Mouse (Mus musculus) WW6 (cell line): ENCODE results near the gene Barx1.
A peak's percentile ranks its signal among the peaks of the same experiment; 100 is the strongest.

Experiments used
- DNase-seq: peaks from one replicate; pipeline ENCODE4 v3.0.0-alpha.2; 2013; ENCODE audit warnings: low read depth, low spot score

Gene Barx1

DNA sequence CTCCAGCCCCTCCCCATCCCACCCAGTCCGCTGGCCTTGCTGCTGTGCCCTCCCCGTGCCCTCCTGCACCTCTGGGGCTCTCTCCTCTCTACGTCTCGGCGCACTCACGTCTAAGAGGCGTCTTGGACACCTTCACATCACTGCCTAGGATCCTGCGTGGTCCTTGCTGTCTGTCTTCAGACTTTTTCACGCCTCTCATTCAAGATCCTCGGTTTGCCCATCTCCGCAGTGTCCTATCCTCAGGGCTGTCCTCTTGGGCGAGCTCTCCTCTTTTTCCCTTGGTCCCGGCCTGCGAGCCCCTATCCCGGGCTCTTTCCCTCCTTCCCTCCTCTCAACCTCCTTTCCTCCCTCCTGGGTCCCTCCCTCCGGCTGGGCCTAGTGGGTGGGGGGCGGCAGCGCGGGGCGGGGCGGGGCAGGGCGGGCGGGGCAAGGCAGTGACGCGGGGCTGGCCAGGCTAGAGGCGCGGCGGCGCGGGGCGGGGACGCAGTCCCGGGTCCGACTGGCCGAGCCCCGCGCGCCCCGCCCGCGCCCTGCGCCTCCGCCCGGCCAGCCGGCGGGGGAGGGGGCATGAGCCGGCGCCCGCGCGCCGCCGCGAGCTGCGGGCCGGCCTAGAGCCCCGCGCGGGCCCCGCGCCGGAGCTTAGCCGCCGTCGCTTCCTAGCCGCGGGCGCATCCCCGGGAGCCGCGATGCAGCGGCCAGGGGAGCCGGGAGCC, at the start of gene Barx1:
Gene Barx1 (plus strand): TSS at position 568 of the 713 bp plus-strand sequence.
- DNase-seq = no peak

DNA sequence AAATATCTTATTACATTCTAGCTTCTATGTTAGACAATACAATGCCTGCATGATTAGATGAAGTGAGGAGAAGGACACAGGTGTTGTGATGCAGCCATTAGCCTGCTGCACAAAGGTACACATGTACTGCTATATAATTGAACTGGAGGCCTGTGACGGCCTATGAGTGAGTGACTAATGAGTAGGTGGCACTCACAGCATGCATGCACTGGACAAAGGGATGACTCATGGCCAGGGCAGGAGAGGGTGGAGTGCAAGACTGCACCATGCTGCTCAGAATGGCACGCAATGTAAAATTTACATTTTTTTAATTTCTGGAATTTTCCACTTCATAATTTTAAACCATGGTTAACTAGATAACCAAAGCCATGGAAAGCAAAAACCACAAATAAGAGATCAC, 48.3 kb upstream of the Barx1 start:
- no peak for DNase-seq

GRCm38 (mm10) chr13:48617774-48618173, 45.0 kb upstream of the Barx1 start:
- no peak for DNase-seq

GRCm38 (mm10) chr13:48618890-48619289, 43.9 kb upstream of the Barx1 start:
- DNase-seq = no peak

DNA sequence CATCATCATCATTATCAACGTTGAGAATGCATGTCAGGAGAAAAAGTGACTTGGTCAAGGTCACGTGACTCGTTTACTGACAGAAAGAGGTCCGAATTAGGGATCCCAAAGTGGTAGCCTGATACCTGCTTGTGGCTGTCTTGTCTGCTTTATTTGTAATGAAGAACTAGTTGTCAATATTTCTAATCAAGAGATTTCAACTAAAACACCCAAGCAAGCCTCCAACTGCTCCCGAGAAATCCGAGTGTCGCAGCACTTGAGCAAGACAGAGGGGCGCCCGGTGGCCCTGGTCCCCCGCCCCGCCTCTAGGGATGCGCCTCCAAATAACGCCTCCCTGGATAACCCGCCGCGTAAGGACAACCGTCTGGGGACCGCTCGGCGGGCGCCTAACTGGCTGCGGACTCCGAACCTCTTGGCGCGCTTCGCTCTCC, 37.8 kb upstream of the Barx1 start:
- peak; percentile 14 for DNase-seq

DNA sequence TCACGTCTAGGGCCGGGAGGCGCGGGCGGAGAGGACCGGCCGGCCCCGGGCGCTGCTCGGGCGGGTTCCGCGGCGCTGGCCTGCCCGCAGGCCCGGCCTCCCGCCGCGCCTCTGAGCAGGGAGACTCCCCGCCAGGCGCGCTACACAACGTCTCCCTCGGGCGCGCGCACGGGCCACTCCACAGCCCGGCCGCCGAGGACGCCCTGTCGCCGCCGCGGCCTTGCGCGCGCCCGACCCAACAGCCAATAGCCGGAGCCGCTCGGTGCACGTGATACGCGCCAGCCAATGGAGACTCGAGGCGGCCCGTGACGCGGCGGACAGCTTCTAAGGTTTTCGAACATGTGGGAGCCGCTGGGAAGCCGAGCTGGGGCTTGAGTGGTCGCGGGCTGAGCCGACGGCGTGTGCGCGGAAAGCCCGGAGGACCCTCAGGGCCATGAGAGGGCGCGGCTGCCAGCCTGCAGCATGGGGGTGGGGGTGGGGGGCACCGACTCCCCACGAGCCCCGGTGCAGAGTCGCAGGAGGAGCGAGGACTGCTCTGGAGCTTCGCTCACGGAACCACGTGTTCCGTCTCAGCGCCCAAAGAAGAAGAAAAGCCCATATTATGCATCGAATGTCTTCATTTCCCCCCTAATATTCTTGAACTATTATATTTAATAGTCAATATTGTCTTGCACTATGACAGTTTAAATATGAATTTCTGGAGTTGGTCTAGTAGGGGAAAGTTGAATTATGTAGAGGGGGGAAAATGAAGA, 37.2 kb upstream of the Barx1 start, which contains the start of gene Ptpdc1:
Gene Ptpdc1 (minus strand): TSS at position 232 of the 752 bp plus-strand sequence.
- peak; percentile 65 for DNase-seq

DNA sequence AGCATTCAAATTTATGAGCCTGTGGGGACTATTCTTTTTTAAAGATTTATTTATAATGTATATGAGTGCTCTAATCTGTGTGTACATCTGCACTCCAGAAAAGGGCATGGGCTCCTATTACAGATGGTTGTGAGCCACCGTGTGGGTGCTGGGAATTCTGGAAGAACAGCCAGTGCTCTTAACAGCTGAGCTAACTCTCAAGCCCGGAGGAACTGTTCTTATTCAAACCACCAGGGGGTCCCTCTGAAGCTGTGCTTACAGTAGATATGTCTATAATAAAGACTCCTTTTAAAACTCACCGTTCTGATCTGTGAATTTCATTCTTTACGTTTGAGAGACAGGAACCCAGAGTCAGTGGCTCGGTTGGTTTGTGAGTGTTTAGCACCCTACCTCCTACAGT, 31.1 kb upstream of the Barx1 start:
- no peak for DNase-seq

GRCm38 (mm10) chr13:48637706-48638105, 25.1 kb upstream of the Barx1 start:
- no peak for DNase-seq

DNA sequence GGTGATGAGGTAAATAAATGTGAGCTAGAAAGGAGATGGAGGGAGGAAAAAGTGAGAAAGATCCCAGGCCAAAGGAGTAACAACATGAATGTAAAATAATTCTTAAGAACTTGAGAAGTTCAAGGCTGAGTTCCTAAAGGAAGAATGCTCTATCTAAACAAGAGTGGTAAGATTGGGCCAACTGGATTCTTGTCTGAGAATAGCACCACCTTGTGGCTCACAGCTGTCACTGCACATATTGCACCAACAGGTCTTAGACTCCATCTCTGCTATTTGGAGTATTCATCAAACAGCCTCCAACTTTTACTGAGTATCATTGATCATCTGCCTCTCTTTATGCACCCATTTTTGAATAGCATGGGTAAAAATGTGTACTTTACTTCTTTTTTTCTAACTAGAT, 23.2 kb upstream of the Barx1 start:
- DNase-seq = no peak

- DNase-seq = no peak
Measured at GRCm38 (mm10) chr13:48643072-48643471, 19.7 kb upstream of the Barx1 start.

GRCm38 (mm10) chr13:48643991-48644390, 18.8 kb upstream of the Barx1 start:
- DNase-seq = no peak

DNA sequence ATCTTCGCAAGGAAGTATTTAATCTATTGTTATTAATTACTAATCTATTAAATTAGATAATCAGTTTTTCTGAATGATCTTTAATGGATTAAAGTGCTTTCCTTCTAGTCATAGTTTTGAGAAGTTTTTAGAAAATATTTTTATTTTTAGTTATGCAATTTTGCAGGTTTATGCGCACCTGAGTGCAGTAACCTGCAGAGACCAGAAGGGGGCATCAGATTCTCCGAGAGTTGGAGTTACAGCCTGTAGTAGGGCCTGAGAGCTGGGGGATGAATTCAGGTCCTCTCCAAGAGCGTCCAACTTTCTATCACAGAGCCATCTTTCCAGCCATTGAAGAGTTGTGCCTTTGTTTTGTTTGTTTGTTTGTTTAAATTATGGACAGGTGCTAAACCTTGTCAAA, 16.1 kb upstream of the Barx1 start:
- no peak for DNase-seq

DNA sequence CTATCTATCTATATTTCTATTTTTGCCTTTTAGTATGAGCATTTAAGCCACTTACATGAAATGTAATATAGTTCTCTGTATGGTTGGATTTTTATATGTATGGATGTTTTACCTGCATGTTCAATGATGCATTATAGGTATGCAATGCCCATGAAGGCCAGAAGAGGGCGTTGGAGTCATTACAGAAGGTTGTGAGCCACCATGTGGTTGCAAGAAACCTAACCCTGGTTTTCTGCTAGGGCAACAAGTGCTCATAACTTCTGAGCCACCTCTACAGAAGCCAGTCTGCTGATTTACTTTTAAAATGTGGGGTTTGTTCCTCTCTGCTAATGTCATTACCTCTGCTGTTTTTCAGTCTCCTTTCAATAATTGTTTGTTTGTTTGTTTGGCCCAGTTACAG, 12.2 kb upstream of the Barx1 start:
- no peak for DNase-seq

GRCm38 (mm10) chr13:48651132-48652065, 11.4 kb upstream of the Barx1 start:
- DNase-seq = no peak

- DNase-seq = no peak
Measured at GRCm38 (mm10) chr13:48653788-48654770, 8.7 kb upstream of the Barx1 start.

DNA sequence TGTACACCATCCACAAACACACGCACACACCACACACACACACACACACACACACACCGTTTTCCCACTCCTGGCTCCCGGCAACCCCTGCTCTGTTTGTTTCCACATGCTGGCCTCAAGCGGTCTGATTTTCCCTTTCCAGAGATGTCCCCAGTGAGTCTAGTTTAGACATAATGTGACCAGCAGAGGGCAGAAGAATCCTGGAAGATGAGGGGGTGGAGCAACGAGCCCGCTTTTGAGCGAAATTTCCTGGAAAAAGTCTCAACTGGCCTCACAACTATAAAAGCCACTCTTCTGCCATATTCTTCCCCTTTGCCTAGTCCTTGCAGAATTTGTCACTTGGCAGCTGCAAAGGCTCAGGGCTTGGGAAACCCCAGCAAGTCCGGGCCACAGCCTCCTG, 7.2 kb upstream of the Barx1 start:
- DNase-seq = no peak

DNA sequence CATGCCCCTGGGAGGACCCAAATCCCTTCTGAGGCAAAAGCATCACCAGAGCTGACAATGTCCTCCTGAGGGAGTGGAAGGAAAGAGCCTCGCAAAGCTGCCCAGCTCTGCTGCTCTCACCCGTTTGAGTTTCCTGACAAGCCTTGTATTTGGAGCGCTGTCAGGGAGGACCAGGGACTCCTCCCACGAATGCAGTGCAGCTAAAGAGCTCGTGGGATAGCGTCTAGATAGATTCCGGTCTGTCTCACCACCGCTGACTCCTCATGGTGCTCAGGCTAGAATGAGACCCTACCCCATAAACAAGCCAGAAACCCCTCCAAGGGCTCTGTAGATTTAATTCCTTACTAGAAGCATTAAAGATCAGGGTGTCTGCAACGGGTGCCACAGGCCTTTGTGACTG, 5.0 kb upstream of the Barx1 start:
- DNase-seq = no peak

- DNase-seq = no peak
Measured at GRCm38 (mm10) chr13:48658588-48659253, 4.1 kb upstream of the Barx1 start.

GRCm38 (mm10) chr13:48659254-48660220, 3.3 kb upstream of the Barx1 start:
- DNase-seq = no peak
